Mouse (Mus musculus) E14TG2a.4 (cell line): ENCODE measurements around the gene Snx8.
A peak's percentile ranks its signal among the peaks of the same experiment; 100 is the strongest.

Source experiments
- CTCF ChIP-seq: conservative IDR thresholded peaks from 2 replicates; pipeline ENCODE4 v1.5.1; 2014; ENCODE audit warnings: low read length
- NANOG ChIP-seq: IDR thresholded peaks from 2 replicates; pipeline ENCODE4 v1.6.1; 2014; ENCODE audit warnings: borderline replicate concordance, low read length, mixed read lengths
- POU5F1 ChIP-seq: IDR thresholded peaks from 2 replicates; pipeline ENCODE4 v1.6.1; 2014; ENCODE audit warnings: low read length, borderline replicate concordance

DNA sequence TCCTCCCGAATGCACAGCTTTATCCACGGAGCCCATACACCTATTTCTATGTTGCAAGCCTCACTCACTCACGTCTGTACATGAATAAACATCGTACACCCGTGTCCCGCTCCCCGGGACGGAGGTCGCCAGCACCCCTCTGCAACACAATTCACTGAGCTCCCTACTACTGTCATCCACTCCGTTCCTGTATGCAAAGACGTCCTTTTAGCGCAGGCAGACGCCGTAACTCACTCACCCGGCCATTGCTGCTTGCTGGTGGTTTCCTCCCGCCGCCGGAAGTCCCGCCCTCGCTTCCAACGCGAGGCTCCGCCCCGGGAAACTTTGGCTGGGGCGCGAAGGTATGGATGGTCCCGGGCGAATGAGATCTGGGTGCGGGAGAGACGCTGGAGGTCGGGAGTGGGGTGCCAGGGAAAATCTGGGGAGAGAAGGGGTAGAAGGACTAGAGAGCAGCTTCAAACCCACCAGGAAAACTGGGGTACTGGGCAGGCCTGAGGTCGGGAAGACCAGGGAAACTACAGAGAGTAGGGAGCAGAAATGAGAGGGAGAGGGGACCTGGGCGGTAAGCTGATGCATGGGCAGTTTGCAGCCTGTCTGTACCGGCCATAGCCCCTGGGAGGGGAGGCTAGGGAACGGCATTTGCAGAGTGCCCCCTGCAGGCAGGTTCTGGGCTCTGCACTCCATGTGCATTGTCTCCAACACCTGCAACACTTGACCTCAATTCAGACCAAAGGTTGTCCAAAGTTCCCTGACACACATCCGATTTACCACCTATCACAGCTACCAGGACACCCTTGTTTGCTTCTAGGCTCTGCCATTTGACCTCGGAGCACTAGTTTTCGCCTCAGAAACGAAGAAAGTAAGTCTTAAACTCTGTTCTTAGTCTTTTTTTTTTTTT lies 57.2 kb downstream of the Snx8 start, which contains the start of gene Mrm2:
- TF ChIP-seq CTCF = peak; percentile 91
- TF ChIP-seq NANOG = no peak
- no peak for TF ChIP-seq POU5F1
